Mouse (Mus musculus): ENCODE measurements around the gene Dvl3. TPM values are rescaled to one million over a fixed set of nuclear protein-coding genes. Genes with fewer than 3 reads are reported as not detected.

Dvl3 gene
- polyA plus RNA-seq, 1 experiment from 2014 or later: 5.3 TPM

DNA sequence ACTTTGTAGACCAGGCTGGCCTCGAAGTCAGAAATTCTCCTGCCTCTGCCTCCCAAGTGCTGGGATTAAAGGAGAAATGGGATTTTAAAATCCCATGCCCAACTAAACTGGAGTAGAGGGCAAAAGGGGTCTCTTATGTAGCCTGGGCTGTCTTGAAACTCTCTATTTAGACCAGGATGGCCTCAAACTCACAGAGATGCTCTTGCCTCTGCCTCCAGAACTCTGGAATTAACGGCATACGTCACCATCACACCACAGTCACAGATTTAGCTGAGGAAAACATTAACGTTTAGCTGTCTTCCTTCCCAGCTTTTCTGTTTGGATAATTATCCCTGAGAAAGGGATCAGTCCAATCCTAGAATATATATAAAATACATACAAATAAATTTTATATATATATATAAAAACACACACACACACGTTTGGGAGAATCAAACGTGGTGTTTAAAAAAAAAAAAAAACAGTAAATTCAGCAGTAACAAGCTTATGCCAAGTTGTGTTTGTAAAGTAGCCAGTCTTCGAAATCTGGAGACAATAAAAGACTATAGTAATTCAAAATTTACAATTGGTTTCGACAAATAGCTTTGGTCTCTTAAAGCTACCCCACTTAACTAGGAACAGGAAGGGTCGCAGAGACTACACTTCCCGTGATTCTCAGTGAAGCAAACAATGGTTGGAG, 18.0 kb downstream of the Dvl3 start:
- H3K27ac ChIP-seq (ENCODE audit: low read length): no peak overlapping the region
- peak overlapping the region; percentile 56 for H3K4me2 ChIP-seq (ENCODE audit: low read depth, low read length)
- 36% methylated on average over 10 of the region's 10 CpGs for WGBS (ENCODE audit: insufficient replicate concordance)
- no peaks in the 10 kb centered on the region for H3K27me3 ChIP-seq (ENCODE audit: control insufficient read depth, insufficient read depth, low read depth, low read length)
- no peaks in the 10 kb centered on the region for H3K9me3 ChIP-seq (replicated peaks; ENCODE audit: control insufficient read depth, low read length)
- no peak overlapping the region for H3K9ac ChIP-seq (ENCODE audit: low read depth, low read length)
- peaks cover 23% of the 10 kb centered on the region for H3K36me3 ChIP-seq (ENCODE audit: control insufficient read depth, insufficient read depth)
- peaks cover 23% of the 10 kb centered on the region for H3K4me1 ChIP-seq (ENCODE audit: control insufficient read depth, low read depth, low read length)
- ATAC-seq (ENCODE audit: low read depth): no peak
- peak overlapping the region; percentile 68 for H3K4me3 ChIP-seq (ENCODE audit: low read depth, low read length)

DNA sequence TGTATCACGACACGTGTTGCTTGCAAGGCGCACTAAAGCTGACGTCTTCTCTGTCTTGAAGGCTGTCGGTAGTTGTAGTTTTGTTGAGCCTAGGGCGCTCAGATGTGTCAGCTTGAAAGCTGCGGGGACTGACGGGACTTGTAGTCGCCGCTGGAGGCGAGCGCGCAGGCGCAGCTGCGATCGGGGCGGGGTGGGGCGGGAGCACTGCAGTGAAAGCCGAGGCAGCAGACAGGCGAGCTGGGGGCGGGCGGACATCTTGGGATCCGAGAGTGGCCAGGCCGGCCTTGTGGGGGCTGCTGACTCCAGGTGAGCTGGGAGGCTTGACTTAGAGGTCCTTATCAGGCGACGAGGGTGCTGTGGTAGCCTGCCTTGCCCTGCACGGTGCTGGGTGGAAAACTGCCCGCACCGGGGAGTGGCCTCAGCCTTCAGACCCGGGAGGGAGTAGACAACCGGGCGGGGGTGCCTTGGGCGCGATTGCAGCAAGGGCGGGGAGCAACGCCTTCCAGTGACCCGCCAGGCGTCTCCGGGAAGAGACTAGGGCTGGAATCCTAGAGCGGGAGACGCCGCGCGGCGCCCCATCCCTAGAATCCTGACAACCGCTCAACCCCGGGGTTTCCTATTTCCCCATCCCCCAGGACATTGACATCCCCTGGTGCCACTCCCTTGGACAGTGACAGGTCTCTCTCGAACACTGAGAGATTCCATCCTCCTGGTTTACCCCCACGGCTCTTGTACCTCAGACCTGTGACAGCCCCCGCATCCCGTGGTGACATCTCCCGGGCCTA, 18.7 kb downstream of the Dvl3 start, which contains the start of gene Ap2m1:
Gene Ap2m1, plus strand, starts transcription at position 183 of the 785 bp plus-strand sequence.
- peak within 1 kb of the TSS; percentile 95 for H3K27ac ChIP-seq (ENCODE audit: low read length)
- H3K9ac ChIP-seq (ENCODE audit: low read depth, low read length): peak within 1 kb of the TSS; percentile 72
- H3K4me3 ChIP-seq (ENCODE audit: low read depth, low read length): peak within 1 kb of the TSS; percentile 68
- H3K4me2 ChIP-seq (ENCODE audit: low read depth, low read length): peak within 1 kb of the TSS; percentile 79
- peak; percentile 95 for ATAC-seq (ENCODE audit: low read depth)
- no peaks in the 10 kb centered on the region for H3K27me3 ChIP-seq (ENCODE audit: control insufficient read depth, insufficient read depth, low read depth, low read length)
- H3K36me3 ChIP-seq (ENCODE audit: control insufficient read depth, insufficient read depth): peaks cover 30% of the 10 kb centered on the region
- H3K4me1 ChIP-seq (ENCODE audit: control insufficient read depth, low read depth, low read length): peaks cover 26% of the 10 kb centered on the region
- H3K9me3 ChIP-seq (replicated peaks; ENCODE audit: control insufficient read depth, low read length): no peaks in the 10 kb centered on the region
- WGBS (ENCODE audit: insufficient replicate concordance): under 1% methylated on average over 52 of the region's 52 CpGs

DNA sequence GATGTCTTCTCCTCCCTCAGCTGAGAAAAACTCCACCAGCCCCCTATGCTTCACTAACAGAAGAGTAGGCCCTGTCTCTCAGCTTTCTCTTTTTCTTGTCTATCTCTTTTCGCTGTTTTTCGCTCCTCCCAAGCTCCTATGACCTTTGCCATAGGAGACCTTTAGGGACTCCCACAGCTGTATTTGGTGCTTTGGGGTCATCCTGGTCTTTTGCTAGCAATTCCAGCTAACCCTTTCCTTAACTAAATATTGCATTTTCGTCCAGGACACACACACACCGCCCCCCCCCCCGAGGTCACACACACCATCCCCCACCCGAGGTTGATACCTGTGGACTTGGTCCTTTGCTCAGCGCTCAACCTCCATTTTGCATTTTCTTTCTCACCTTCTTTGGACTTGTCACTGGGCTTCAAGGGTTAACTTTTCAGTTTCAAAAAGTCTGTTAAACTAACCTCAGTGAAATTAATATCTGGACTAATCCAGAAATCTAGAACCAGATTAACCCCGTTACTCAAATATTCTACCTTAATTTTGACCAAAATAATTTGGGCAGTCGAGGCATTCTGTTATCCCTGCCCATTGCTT, 19.4 kb downstream of the Dvl3 start:
- WGBS (ENCODE audit: insufficient replicate concordance): 19% methylated on average over 9 of the region's 9 CpGs
- no peaks in the 10 kb centered on the region for H3K27me3 ChIP-seq (ENCODE audit: control insufficient read depth, insufficient read depth, low read depth, low read length)
- H3K36me3 ChIP-seq (ENCODE audit: control insufficient read depth, insufficient read depth): peaks cover 32% of the 10 kb centered on the region
- peaks cover 26% of the 10 kb centered on the region for H3K4me1 ChIP-seq (ENCODE audit: control insufficient read depth, low read depth, low read length)
- H3K9me3 ChIP-seq (replicated peaks; ENCODE audit: control insufficient read depth, low read length): no peaks in the 10 kb centered on the region
- peak overlapping the region; percentile 68 for H3K4me3 ChIP-seq (ENCODE audit: low read depth, low read length)
- H3K4me2 ChIP-seq (ENCODE audit: low read depth, low read length): peak overlapping the region; percentile 79
- H3K9ac ChIP-seq (ENCODE audit: low read depth, low read length): peak overlapping the region; percentile 72
- peak overlapping the region; percentile 95 for H3K27ac ChIP-seq (ENCODE audit: low read length)
- ATAC-seq (ENCODE audit: low read depth): no peak

DNA sequence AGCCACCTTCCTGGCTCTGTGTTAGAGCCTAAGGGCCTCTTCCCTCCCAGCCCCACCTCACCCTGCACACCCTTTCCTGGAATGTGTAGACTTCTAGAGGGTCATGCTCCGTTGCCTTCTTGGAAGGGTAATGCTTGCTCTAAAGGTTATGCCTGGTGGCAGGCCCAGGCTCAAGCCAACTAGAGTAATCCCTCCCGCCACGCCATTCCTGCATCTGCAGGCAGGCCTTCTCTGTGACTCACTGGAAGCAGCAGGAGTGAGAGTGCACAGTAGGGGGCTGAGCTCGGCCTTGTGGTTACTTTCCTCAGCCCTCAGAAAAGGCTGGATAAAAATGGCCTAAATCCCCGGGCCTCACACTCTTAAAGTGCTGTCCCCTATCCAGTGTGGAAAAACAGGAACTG, 20.3 kb downstream of the Dvl3 start:
- 32% methylated on average over 5 of the region's 5 CpGs for WGBS (ENCODE audit: insufficient replicate concordance)
- Histone ChIP-seq H3K27me3 (ENCODE audit: control insufficient read depth, insufficient read depth, low read depth, low read length) (no peaks in the 10 kb centered on the region), H3K4me2 (ENCODE audit: low read depth, low read length) (peak overlapping the region; percentile 79), H3K4me1 (ENCODE audit: control insufficient read depth, low read depth, low read length) (peaks cover 26% of the 10 kb centered on the region), H3K9ac (ENCODE audit: low read depth, low read length) (peak overlapping the region; percentile 72), H3K4me3 (ENCODE audit: low read depth, low read length) (peak overlapping the region; percentile 68), H3K27ac (ENCODE audit: low read length) (peak overlapping the region; percentile 95), H3K36me3 (ENCODE audit: control insufficient read depth, insufficient read depth) (peaks cover 41% of the 10 kb centered on the region), H3K9me3 (replicated peaks; ENCODE audit: control insufficient read depth, low read length) (no peaks in the 10 kb centered on the region)
- no peak for ATAC-seq (ENCODE audit: low read depth)

DNA sequence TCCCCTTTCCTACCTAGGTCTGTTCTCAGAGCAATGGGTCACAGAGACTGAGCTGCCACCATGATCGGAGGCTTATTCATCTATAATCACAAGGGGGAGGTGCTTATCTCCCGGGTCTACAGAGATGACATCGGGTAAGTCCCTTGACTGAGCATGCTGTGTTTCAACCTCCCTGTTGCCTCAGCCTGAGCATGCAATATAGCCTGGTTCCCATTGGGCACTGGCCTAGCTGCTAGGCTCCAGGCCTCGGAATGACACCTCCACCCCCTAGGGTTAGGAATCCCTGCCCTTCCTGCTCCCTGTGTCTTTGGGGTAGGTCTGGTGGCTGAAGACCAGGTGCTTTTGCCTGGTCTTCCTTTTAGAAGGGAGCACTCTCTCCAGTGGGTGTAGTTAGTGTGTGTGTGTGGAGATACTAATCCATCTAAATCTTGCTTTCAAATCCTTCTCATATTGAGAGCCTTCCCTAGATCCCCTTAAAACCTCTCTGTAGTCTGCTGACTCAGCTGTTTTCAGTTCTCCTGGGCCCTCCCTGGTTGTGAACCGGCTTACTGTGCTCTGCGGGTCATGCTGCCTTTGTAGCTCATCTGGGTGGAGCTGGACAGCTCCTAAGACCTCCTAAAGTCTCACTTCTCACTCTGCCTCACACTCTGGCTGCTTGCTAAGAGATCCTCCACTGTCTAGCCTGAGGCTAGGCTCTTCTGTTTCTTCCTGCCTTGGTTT, 21.0 kb downstream of the Dvl3 start:
- H3K36me3 ChIP-seq (ENCODE audit: control insufficient read depth, insufficient read depth): peaks cover 48% of the 10 kb centered on the region
- WGBS (ENCODE audit: insufficient replicate concordance): 28% methylated on average over 6 of the region's 6 CpGs
- no peaks in the 10 kb centered on the region for H3K27me3 ChIP-seq (ENCODE audit: control insufficient read depth, insufficient read depth, low read depth, low read length)
- no peak for ATAC-seq (ENCODE audit: low read depth)
- peak overlapping the region; percentile 72 for H3K9ac ChIP-seq (ENCODE audit: low read depth, low read length)
- H3K4me3 ChIP-seq (ENCODE audit: low read depth, low read length): peak overlapping the region; percentile 68
- peak overlapping the region; percentile 79 for H3K4me2 ChIP-seq (ENCODE audit: low read depth, low read length)
- H3K9me3 ChIP-seq (replicated peaks; ENCODE audit: control insufficient read depth, low read length): no peaks in the 10 kb centered on the region
- H3K27ac ChIP-seq (ENCODE audit: low read length): peak overlapping the region; percentile 95
- H3K4me1 ChIP-seq (ENCODE audit: control insufficient read depth, low read depth, low read length): peaks cover 26% of the 10 kb centered on the region

DNA sequence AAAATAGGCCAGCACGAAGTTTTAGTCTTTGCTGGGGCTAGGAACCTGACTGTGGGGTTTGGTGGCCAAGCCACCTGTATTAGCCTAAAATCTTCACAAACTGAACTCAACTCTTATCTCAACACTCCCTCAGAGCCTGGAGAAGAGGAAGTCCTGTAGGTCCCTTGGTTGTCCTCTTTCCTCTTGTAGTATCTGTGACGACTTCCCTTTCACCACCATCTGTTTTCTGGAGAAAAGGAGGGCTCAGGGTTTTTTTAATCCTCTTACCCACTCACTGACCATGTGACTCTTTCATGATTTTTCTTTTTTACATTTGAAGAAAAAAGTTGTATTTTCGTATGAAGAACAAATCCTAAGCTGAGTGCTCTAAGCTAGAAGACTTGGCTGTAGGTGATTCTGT, 22.9 kb downstream of the Dvl3 start:
- H3K9me3 ChIP-seq (replicated peaks; ENCODE audit: control insufficient read depth, low read length): no peaks in the 10 kb centered on the region
- 42% methylated on average over 3 of the region's 3 CpGs for WGBS (ENCODE audit: insufficient replicate concordance)

DNA sequence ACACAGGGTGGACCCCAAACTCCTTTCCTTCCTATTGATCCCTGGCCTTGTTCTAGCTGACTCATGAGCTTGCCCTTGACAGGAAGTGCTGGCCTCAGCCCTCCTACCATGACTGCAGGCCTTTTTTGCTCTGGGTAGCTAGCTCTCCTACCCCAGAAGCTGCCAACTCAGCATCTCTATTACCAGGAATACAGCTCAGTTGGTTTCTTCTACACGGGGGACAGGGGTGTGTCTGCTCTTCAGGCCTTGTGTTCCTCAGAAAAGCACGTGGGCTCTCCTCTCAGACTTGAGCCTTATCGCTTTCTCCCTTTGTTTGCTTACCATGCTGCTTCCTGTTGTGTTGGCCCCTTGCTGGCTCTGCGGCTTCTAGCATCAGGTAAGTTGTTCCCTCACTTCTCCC, 23.7 kb downstream of the Dvl3 start:
- H3K9ac ChIP-seq (ENCODE audit: low read depth, low read length): no peak overlapping the region

More for the DNA sequence above, 22.9 kb downstream of the Dvl3 start:
- Histone ChIP-seq H3K4me1 (ENCODE audit: control insufficient read depth, low read depth, low read length) (peaks cover 26% of the 10 kb centered on the region), H3K36me3 (ENCODE audit: control insufficient read depth, insufficient read depth) (peaks cover 62% of the 10 kb centered on the region), H3K4me3 (ENCODE audit: low read depth, low read length) (no peak overlapping the region), H3K9ac (ENCODE audit: low read depth, low read length) (no peak overlapping the region), H3K4me2 (ENCODE audit: low read depth, low read length) (no peak overlapping the region), H3K27ac (ENCODE audit: low read length) (no peak overlapping the region), H3K27me3 (ENCODE audit: control insufficient read depth, insufficient read depth, low read depth, low read length) (no peaks in the 10 kb centered on the region)
- no peak for ATAC-seq (ENCODE audit: low read depth)

DNA sequence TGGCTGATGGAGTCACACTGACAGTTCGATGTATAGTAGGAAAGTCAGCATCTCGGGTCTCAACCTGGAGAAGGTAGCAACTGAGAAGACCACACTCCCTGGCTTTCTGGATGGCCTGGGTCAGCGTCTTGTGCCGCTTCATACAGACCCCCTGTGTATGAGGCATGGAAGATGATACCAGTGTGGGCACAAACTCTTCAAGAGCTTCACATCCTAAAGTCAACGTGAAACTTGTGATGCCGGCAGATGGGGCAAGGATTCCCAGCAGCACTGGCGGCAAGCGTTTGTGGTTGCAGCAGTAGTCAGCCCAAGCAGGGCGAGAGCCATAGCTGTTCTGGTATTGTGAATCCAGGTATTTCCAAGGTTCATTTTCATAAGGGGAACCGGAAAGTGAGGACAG, 28.9 kb downstream of the Dvl3 start:
- H3K9me3 ChIP-seq (replicated peaks; ENCODE audit: control insufficient read depth, low read length): no peaks in the 10 kb centered on the region
- H3K27me3 ChIP-seq (ENCODE audit: control insufficient read depth, insufficient read depth, low read depth, low read length): no peaks in the 10 kb centered on the region
- whole genome bisulfite sequencing (ENCODE audit: insufficient replicate concordance): 88% methylated on average over 10 of the region's 10 CpGs
- H3K36me3 ChIP-seq (ENCODE audit: control insufficient read depth, insufficient read depth): peaks cover 42% of the 10 kb centered on the region
- no peak for ATAC-seq (ENCODE audit: low read depth)
- no peak overlapping the region for H3K4me3 ChIP-seq (ENCODE audit: low read depth, low read length)
- H3K4me1 ChIP-seq (ENCODE audit: control insufficient read depth, low read depth, low read length): peaks cover 21% of the 10 kb centered on the region
- H3K4me2 ChIP-seq (ENCODE audit: low read depth, low read length): no peak overlapping the region
- no peak overlapping the region for H3K27ac ChIP-seq (ENCODE audit: low read length)
- H3K9ac ChIP-seq (ENCODE audit: low read depth, low read length): no peak overlapping the region

More for the DNA sequence above, 23.7 kb downstream of the Dvl3 start:
- Histone ChIP-seq H3K9me3 (replicated peaks; ENCODE audit: control insufficient read depth, low read length) (no peaks in the 10 kb centered on the region), H3K27me3 (ENCODE audit: control insufficient read depth, insufficient read depth, low read depth, low read length) (no peaks in the 10 kb centered on the region), H3K4me3 (ENCODE audit: low read depth, low read length) (no peak overlapping the region), H3K27ac (ENCODE audit: low read length) (no peak overlapping the region), H3K4me1 (ENCODE audit: control insufficient read depth, low read depth, low read length) (peaks cover 26% of the 10 kb centered on the region), H3K36me3 (ENCODE audit: control insufficient read depth, insufficient read depth) (peaks cover 68% of the 10 kb centered on the region), H3K4me2 (ENCODE audit: low read depth, low read length) (no peak overlapping the region)
- ATAC-seq (ENCODE audit: low read depth): no peak
- WGBS (ENCODE audit: insufficient replicate concordance): 39% methylated on average over 4 of the region's 4 CpGs
